Mouse (Mus musculus) neural tube, embryonic 11.5 days (tissue): ENCODE data around the gene Ankrd23. TPM values are rescaled to one million over a fixed set of nuclear protein-coding genes. Genes with fewer than 3 reads are reported as not detected.

Experiments
- ATAC-seq: fragments of 200-750 bp; cut with Nextera tagmentation; 2 replicates; pipeline ENCODE4 v1.8.0; 2017; ENCODE audit warnings: moderate number of reproducible peaks, mild to moderate bottlenecking, moderate TSS enrichment, moderate library complexity; ENCODE audit not compliant: insufficient read depth, low FRiP score, low TSS enrichment
- DNase-seq: peaks from one replicate; pipeline ENCODE4 v3.0.0-alpha.2; 2015; ENCODE audit warnings: low spot score
- H3K27ac ChIP-seq: fragments of 300-500 bp; sonication (generic); 2 replicates; pipeline ENCODE4 v1.5.1; 2014; ENCODE audit warnings: low read depth, mild to moderate bottlenecking, low read length
- H3K27me3 ChIP-seq: fragments of 300-500 bp; sonication (generic); 2 replicates; pipeline ENCODE4 v1.6.1; 2014; ENCODE audit warnings: mild to moderate bottlenecking, low read length, mixed read lengths; ENCODE audit not compliant: control insufficient read depth, insufficient read depth
- H3K36me3 ChIP-seq: fragments of 300-500 bp; sonication (generic); 2 replicates; pipeline ENCODE4 v1.6.1; 2014; ENCODE audit warnings: mild to moderate bottlenecking, low read length, moderate library complexity, mixed read lengths; ENCODE audit not compliant: control insufficient read depth, insufficient read depth
- H3K4me1 ChIP-seq: fragments of 300-500 bp; sonication (generic); 2 replicates; pipeline ENCODE4 v1.6.1; 2014; ENCODE audit warnings: low read length, mixed read lengths; ENCODE audit not compliant: control insufficient read depth, insufficient read depth
- H3K4me2 ChIP-seq: fragments of 300-500 bp; sonication (generic); 2 replicates; pipeline ENCODE4 v1.6.1; 2014; ENCODE audit warnings: low read depth, mild to moderate bottlenecking, moderate library complexity
- H3K4me3 ChIP-seq: fragments of 300-500 bp; sonication (generic); 2 replicates; pipeline ENCODE4 v1.5.1; 2014; ENCODE audit warnings: low read depth, low read length
- H3K9ac ChIP-seq: fragments of 300-500 bp; sonication (generic); 2 replicates; pipeline ENCODE4 v1.6.1; 2014; ENCODE audit warnings: mild to moderate bottlenecking, low read length
- H3K9me3 ChIP-seq: fragments of 300-500 bp; sonication (generic); 2 replicates; pipeline ENCODE4 v1.6.1; 2016; ENCODE audit warnings: low read length; ENCODE audit not compliant: control insufficient read depth
- WGBS: fragments of 180-500 bp; shearing (Covaris S2); extraction: QIAGEN DNeasy Blood & Tissue Kit; methylation state at CpG from one replicate; pipeline ENCODE4 v1.1.7; 2014; 5-methylcytosine and 5-hydroxymethylcytosine counted together
- microRNA-seq: library from miRNA; unstranded; fragments of <30 nt; microRNA quantifications from one replicate; pipeline ENCODE4, GENCODE M21; 2016
- polyA plus RNA-seq: library from polyadenylated mRNA; unstranded; fragments of >200 nt; fragmentation: Nextera tagmentation; extraction: Ambion mirVana; gene quantifications from 2 replicates; pipeline ENCODE4 v1.2.1, GENCODE M21; 2014

Ankrd23 gene
- polyA plus RNA-seq, 1 experiment from 2014 or later: 7.2 TPM

- WGBS: 71% methylated on average over 6 of the region's 6 CpGs
- DNase-seq: no peak
- Histone ChIP-seq H3K4me1 (no peaks in the 10 kb centered on the region), H3K27ac (no peak overlapping the region), H3K4me2 (no peak overlapping the region), H3K4me3 (no peak overlapping the region), H3K27me3 (no peaks in the 10 kb centered on the region), H3K36me3 (no peaks in the 10 kb centered on the region), H3K9ac (no peak overlapping the region), H3K9me3 (no peaks in the 10 kb centered on the region)
- no peak for ATAC-seq
Measured at GRCm38 (mm10) chr1:36489661-36490060, 47.0 kb downstream of the Ankrd23 start.

- Histone ChIP-seq H3K4me1 (no peaks in the 10 kb centered on the region), H3K4me3 (no peak overlapping the region), H3K4me2 (no peak overlapping the region), H3K27ac (no peak overlapping the region), H3K9me3 (no peaks in the 10 kb centered on the region), H3K27me3 (no peaks in the 10 kb centered on the region), H3K9ac (no peak overlapping the region), H3K36me3 (no peaks in the 10 kb centered on the region)
- DNase-seq: no peak
- 66% methylated on average over 9 of the region's 9 CpGs for WGBS
- no peak for ATAC-seq
Measured at GRCm38 (mm10) chr1:36487111-36487510, 49.6 kb downstream of the Ankrd23 start.

GRCm38 (mm10) chr1:36485080-36485479, 51.6 kb downstream of the Ankrd23 start:
- ATAC-seq (no peak), DNase-seq (no peak)
- Histone ChIP-seq H3K4me3 (no peak overlapping the region), H3K9ac (no peak overlapping the region), H3K27ac (no peak overlapping the region), H3K36me3 (no peaks in the 10 kb centered on the region), H3K4me1 (no peaks in the 10 kb centered on the region), H3K27me3 (no peaks in the 10 kb centered on the region), H3K4me2 (no peak overlapping the region), H3K9me3 (no peaks in the 10 kb centered on the region)
- 92% methylated on average over 7 of the region's 7 CpGs for WGBS

GRCm38 (mm10) chr1:36483825-36484224, 52.9 kb downstream of the Ankrd23 start:
- 78% methylated on average over 4 of the region's 4 CpGs for WGBS
- ATAC-seq (no peak), DNase-seq (no peak)
- Histone ChIP-seq H3K9ac (no peak overlapping the region), H3K36me3 (no peaks in the 10 kb centered on the region), H3K27ac (no peak overlapping the region), H3K4me1 (no peaks in the 10 kb centered on the region), H3K4me3 (no peak overlapping the region), H3K27me3 (no peaks in the 10 kb centered on the region), H3K9me3 (no peaks in the 10 kb centered on the region), H3K4me2 (no peak overlapping the region)

Small RNA genes within 50 kb of the gene (microRNA-seq; reads per million reads assigned to microRNA genes)
- not detected for gene Gm47280

Other genes starting within 250 kb of the Ankrd23 start
- 2.3 and 3.1 TPM in 2 replicates for gene Arid5a, start 229.2 kb downstream of the Ankrd23 start, polyA plus RNA-seq
- gene Kansl3, start 167.7 kb downstream of the Ankrd23 start, polyA plus RNA-seq: 35.6 and 38.1 TPM in 2 replicates
- gene Fer1l5, start 164.6 kb downstream of the Ankrd23 start, polyA plus RNA-seq: 1.4 and 1.5 TPM in 2 replicates
- gene Lman2l, start 91.6 kb downstream of the Ankrd23 start, polyA plus RNA-seq: 35.1 and 38.2 TPM in 2 replicates
- gene Cnnm4, start 65.3 kb downstream of the Ankrd23 start, polyA plus RNA-seq: 12.4 and 14.0 TPM in 2 replicates
- 5.2 and 5.6 TPM in 2 replicates for gene Cnnm3, start 25.0 kb downstream of the Ankrd23 start, polyA plus RNA-seq
- 0.28 TPM in 1 of 2 replicates, not detected in the other for gene Gm42417, start 2.5 kb upstream of the Ankrd23 start, polyA plus RNA-seq
- gene Ankrd39, start 10.6 kb upstream of the Ankrd23 start, polyA plus RNA-seq: 15.3 and 16.2 TPM in 2 replicates
- 3.6 and 4.6 TPM in 2 replicates for gene Sema4c, start 21.5 kb upstream of the Ankrd23 start, polyA plus RNA-seq
- gene Fam178b, start 146.3 kb upstream of the Ankrd23 start, polyA plus RNA-seq: 0.30 TPM in 1 of 2 replicates, not detected in the other
- gene Cox5b, start 154.6 kb upstream of the Ankrd23 start, polyA plus RNA-seq: 528 and 531 TPM in 2 replicates
- gene 4933424G06Rik, start 173.3 kb upstream of the Ankrd23 start, polyA plus RNA-seq: not detected in 2 replicates
- 127 and 135 TPM in 2 replicates for gene Actr1b, start 177.5 kb upstream of the Ankrd23 start, polyA plus RNA-seq
- 0.32 and 1.3 TPM in 2 replicates for gene Zap70, start 224.9 kb upstream of the Ankrd23 start, polyA plus RNA-seq